In genomic region chr1:113194116-113194812, GRCm38 (mm10) we compare ENCODE assay signal across 20 mouse cellular contexts.
"Had no signal": no experiment of that assay in that cellular context is flagged by ENCODE, and none has a peak within 500 bp of the region (broad histone marks: within the 10 kb centered on the region; RNA-seq: fewer than 3 reads in every experiment).

No protein-coding gene starts in this region.

- ATAC-seq: lung, postnatal 0 days; midbrain, embryonic 15.5 days had no signal

- H3K36me3 ChIP-seq: kidney, embryonic 15.5 days; midbrain, embryonic 12.5 days; midbrain, embryonic 15.5 days; neural tube, embryonic 12.5 days; neural tube, embryonic 15.5 days; stomach, embryonic 15.5 days had no signal

- DNase-seq: kidney, adult 11 months; kidney, adult 8-10 months; kidney, postnatal 10 days; kidney, postnatal 36 days; layer of hippocampus, postnatal 36 days; lung, embryonic 14.5 days; right cerebral cortex, adult 18-20 months; right cerebral cortex, postnatal 14 days; right cerebral cortex, postnatal 4 days; thymus, adult 18-20 months; thymus, postnatal 36 days had no signal

- H3K4me3 ChIP-seq: kidney, embryonic 15.5 days; left cerebral cortex, adult 2 months; midbrain, embryonic 12.5 days; midbrain, embryonic 15.5 days; neural tube, embryonic 12.5 days; neural tube, embryonic 15.5 days; stomach, embryonic 15.5 days had no signal

- H3K27me3 ChIP-seq: kidney, embryonic 15.5 days; midbrain, embryonic 12.5 days; midbrain, embryonic 15.5 days; neural tube, embryonic 12.5 days; neural tube, embryonic 15.5 days; stomach, embryonic 15.5 days had no signal

- H3K4me1 ChIP-seq: kidney, embryonic 15.5 days; midbrain, embryonic 12.5 days; midbrain, embryonic 15.5 days; neural tube, embryonic 12.5 days; neural tube, embryonic 15.5 days; stomach, embryonic 15.5 days had no signal

- H3K27ac ChIP-seq: kidney, embryonic 15.5 days; left cerebral cortex, adult 2 months; macrophage; midbrain, embryonic 12.5 days; midbrain, embryonic 15.5 days; neural tube, embryonic 12.5 days; neural tube, embryonic 15.5 days; stomach, embryonic 15.5 days had no signal

- H3K4me2 ChIP-seq: kidney, embryonic 15.5 days; lung, embryonic 14.5 days; midbrain, embryonic 12.5 days; midbrain, embryonic 15.5 days; neural tube, embryonic 12.5 days; neural tube, embryonic 15.5 days; stomach, embryonic 15.5 days had no signal

- H3K9ac ChIP-seq: kidney, embryonic 15.5 days; lung, embryonic 14.5 days; midbrain, embryonic 12.5 days; midbrain, embryonic 15.5 days; neural tube, embryonic 12.5 days; neural tube, embryonic 15.5 days; stomach, embryonic 15.5 days had no signal

- H3K9me3 ChIP-seq: kidney, embryonic 15.5 days; midbrain, embryonic 12.5 days; midbrain, embryonic 15.5 days; neural tube, embryonic 12.5 days; neural tube, embryonic 15.5 days; stomach, embryonic 15.5 days had no signal
